Mouse (Mus musculus): ENCODE results near the gene Acvr1. TPM values are rescaled to one million over a fixed set of nuclear protein-coding genes. Genes with fewer than 3 reads are reported as not detected.

Gene Acvr1
- polyA plus RNA-seq, 1 experiment from 2014 or later, result 5.6 TPM

DNA sequence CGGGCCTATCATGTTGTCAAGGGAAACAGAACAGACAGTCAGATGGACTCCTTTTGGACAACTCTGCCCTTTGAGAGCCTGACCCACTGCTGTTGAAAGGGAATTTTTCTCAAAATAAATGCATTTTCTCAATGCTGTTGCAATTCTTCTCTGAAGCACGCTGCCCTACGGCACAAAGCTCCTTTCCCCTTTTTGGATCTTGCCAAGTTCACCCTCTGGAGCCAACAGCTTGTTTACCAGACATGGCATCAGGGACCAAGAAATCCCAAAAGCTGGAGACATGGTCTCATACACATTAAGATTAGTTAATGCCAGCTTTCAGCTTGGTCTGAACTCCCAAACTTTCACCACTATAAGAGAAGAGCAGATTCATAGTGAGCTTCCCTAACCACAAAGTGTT is 130.0 kb downstream of the Acvr1 start:
- Histone ChIP-seq H3K36me3 (ENCODE audit: control insufficient read depth, insufficient read depth, low read length) (0 out of 2 replicates have a peak, but pooled peaks cover 5% of the 10 kb centered on the region), H3K27ac (replicated peaks; ENCODE audit: low read depth, low read length) (no peak overlapping the region), H3K4me3 (replicated peaks; ENCODE audit: low read depth, low read length) (no peak overlapping the region), H3K4me2 (ENCODE audit: low read length) (no peak overlapping the region), H3K9ac (replicated peaks; ENCODE audit: low read length) (no peak overlapping the region), H3K9me3 (ENCODE audit: control insufficient read depth, low read length) (no peaks in the 10 kb centered on the region), H3K4me1 (ENCODE audit: control insufficient read depth, insufficient read depth, low read length) (no peaks in the 10 kb centered on the region), H3K27me3 (ENCODE audit: control insufficient read depth, insufficient read depth, low read length) (no peaks in the 10 kb centered on the region)
- WGBS, result 82% methylated on average over 3 of the region's 3 CpGs
- DNase-seq, result no peak
- ATAC-seq (ENCODE audit: low FRiP score, low TSS enrichment), result no peak

DNA sequence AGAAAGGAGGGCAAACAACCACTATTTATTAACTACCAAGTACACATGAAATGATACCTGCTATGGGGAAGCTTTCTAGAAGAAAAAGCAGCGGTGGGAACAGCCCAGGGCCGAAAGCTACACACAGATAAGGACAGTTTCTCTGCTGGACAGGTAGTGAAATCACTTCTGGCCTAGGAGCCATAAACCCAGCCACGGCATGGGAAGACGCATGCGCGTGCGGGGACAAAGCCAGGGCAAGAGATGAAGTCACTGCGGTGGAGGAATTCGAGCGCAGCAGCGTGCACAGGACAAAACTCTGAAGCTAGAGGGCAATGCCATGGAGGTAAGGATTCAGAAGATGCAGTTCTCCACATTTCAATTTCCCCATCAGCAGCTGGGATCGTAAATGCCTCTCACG is 131.4 kb downstream of the Acvr1 start:
- Histone ChIP-seq H3K27me3 (ENCODE audit: control insufficient read depth, insufficient read depth, low read length) (no peaks in the 10 kb centered on the region), H3K9ac (replicated peaks; ENCODE audit: low read length) (no peak overlapping the region), H3K4me2 (ENCODE audit: low read length) (no peak overlapping the region), H3K4me1 (ENCODE audit: control insufficient read depth, insufficient read depth, low read length) (no peaks in the 10 kb centered on the region), H3K9me3 (ENCODE audit: control insufficient read depth, low read length) (no peaks in the 10 kb centered on the region), H3K4me3 (replicated peaks; ENCODE audit: low read depth, low read length) (no peak overlapping the region), H3K36me3 (ENCODE audit: control insufficient read depth, insufficient read depth, low read length) (0 out of 2 replicates have a peak, but pooled peaks cover 5% of the 10 kb centered on the region), H3K27ac (replicated peaks; ENCODE audit: low read depth, low read length) (no peak overlapping the region)
- 94% methylated on average over 13 of the region's 13 CpGs for WGBS
- ATAC-seq (ENCODE audit: low FRiP score, low TSS enrichment) (no peak), DNase-seq (no peak)

DNA sequence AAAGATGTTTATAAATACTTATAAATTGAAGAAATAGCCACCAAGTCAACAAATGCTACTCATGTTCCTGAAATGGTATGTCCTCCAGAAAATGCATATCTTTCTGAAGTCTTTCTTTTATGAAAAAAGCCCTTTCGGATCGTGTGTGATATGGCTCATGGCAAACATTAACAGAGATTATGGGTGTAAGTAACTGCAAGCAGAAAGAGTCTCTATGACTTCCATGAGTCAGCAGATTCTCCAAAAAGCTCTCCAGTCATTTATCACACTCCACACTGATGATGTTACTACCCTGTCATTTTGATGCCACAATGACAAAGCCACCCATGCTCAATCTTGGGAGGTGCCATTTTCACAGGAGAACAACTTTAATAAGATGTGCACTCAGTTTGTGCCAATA is 132.5 kb downstream of the Acvr1 start:
- Histone ChIP-seq H3K4me2 (ENCODE audit: low read length) (no peak overlapping the region), H3K36me3 (ENCODE audit: control insufficient read depth, insufficient read depth, low read length) (0 out of 2 replicates have a peak, but pooled peaks cover 4% of the 10 kb centered on the region), H3K9me3 (ENCODE audit: control insufficient read depth, low read length) (no peaks in the 10 kb centered on the region), H3K4me3 (replicated peaks; ENCODE audit: low read depth, low read length) (no peak overlapping the region), H3K27ac (replicated peaks; ENCODE audit: low read depth, low read length) (no peak overlapping the region), H3K9ac (replicated peaks; ENCODE audit: low read length) (no peak overlapping the region), H3K27me3 (ENCODE audit: control insufficient read depth, insufficient read depth, low read length) (no peaks in the 10 kb centered on the region), H3K4me1 (ENCODE audit: control insufficient read depth, insufficient read depth, low read length) (no peaks in the 10 kb centered on the region)
- ATAC-seq (ENCODE audit: low FRiP score, low TSS enrichment) (no peak), DNase-seq (no peak)
- 92% methylated on average over 2 of the region's 2 CpGs for WGBS

DNA sequence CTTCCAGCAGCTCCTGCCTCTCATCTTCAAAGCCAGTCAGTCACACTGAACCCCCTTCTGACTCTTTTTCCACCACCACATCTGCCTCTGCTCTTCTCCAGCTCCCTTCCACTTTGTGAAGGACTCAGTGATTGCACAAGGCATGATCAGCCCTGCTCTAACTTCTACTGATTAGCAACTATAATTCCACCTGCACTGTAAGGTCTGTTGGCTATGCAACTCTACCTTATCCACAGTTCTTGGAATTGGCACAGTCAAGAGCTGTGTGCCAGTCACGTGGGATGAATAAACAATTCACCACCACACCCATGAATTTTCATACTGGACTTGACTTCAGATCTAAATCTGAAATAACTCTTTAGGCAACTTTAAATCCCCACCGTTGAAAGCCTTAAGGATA is 133.6 kb downstream of the Acvr1 start:
- WGBS, result 89% methylated on average over 2 of the region's 2 CpGs
- ATAC-seq (ENCODE audit: low FRiP score, low TSS enrichment), result no peak

DNA sequence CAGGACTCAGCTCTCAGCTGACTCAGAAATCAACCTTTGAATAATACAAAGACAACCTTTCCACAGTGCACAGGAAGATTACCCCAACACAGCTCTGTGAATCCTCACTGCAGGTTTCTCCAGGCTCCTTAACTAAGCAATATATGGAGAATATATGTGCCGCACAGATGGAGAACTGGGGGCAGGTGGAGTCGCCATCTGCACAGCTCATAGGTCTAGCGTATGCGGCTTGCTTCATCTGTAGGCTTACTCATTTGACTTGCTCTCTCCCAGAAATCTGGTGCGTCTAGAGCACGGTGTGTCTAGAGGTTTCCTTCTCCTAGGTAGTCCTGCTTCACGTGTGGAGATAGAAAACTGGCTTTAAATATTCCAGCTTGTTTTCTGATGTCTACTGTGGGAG is 134.7 kb downstream of the Acvr1 start:
- no peak overlapping the region for H3K4me3 ChIP-seq (replicated peaks; ENCODE audit: low read depth, low read length)
- H3K4me1 ChIP-seq (ENCODE audit: control insufficient read depth, insufficient read depth, low read length), result no peaks in the 10 kb centered on the region
- H3K9ac ChIP-seq (replicated peaks; ENCODE audit: low read length), result no peak overlapping the region
- H3K27ac ChIP-seq (replicated peaks; ENCODE audit: low read depth, low read length), result no peak overlapping the region
- ATAC-seq (ENCODE audit: low FRiP score, low TSS enrichment) (no peak), DNase-seq (no peak)
- H3K27me3 ChIP-seq (ENCODE audit: control insufficient read depth, insufficient read depth, low read length), result no peaks in the 10 kb centered on the region
- 93% methylated on average over 7 of the region's 7 CpGs for WGBS
- no peaks in the 10 kb centered on the region for H3K36me3 ChIP-seq (ENCODE audit: control insufficient read depth, insufficient read depth, low read length)
- no peak overlapping the region for H3K4me2 ChIP-seq (ENCODE audit: low read length)
- H3K9me3 ChIP-seq (ENCODE audit: control insufficient read depth, low read length), result no peaks in the 10 kb centered on the region

More for the DNA sequence above, 133.6 kb downstream of the Acvr1 start:
- H3K36me3 ChIP-seq (ENCODE audit: control insufficient read depth, insufficient read depth, low read length), result no peaks in the 10 kb centered on the region
- H3K4me3 ChIP-seq (replicated peaks; ENCODE audit: low read depth, low read length), result no peak overlapping the region
- H3K27me3 ChIP-seq (ENCODE audit: control insufficient read depth, insufficient read depth, low read length), result no peaks in the 10 kb centered on the region
- H3K4me2 ChIP-seq (ENCODE audit: low read length), result no peak overlapping the region
- no peak for DNase-seq
- no peak overlapping the region for H3K9ac ChIP-seq (replicated peaks; ENCODE audit: low read length)
- H3K9me3 ChIP-seq (ENCODE audit: control insufficient read depth, low read length), result no peaks in the 10 kb centered on the region
- H3K4me1 ChIP-seq (ENCODE audit: control insufficient read depth, insufficient read depth, low read length), result no peaks in the 10 kb centered on the region
- no peak overlapping the region for H3K27ac ChIP-seq (replicated peaks; ENCODE audit: low read depth, low read length)

DNA sequence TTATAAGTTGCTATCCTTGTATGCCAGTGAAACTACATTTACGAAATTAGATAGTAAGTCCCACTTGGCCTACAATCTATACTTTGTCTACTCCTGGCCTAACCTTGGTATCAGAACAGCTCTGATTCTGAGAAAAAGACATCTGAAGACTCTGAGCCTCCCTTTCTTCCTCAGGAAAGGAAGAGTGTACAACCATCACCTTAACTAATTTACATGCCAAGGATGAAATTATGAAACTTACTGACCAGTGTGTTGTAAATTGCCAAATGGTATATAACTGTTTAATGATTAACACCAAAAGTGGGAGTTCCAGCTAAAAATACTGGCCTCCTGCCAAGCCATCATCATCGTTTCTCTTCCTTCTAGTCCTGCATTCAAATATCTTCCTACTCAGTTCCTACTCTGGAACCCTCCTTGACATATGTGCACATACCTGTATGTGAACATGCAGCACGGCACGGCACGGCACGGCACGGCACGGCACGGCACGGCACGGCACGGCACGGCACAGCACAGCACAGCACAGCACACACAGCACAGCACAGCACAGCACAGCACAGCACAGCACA is 141.4 kb downstream of the Acvr1 start:
- ATAC-seq (ENCODE audit: low FRiP score, low TSS enrichment) (no peak), DNase-seq (no peak)
- WGBS, result 96% methylated on average over 13 of the region's 13 CpGs
- Histone ChIP-seq H3K4me3 (replicated peaks; ENCODE audit: low read depth, low read length) (no peak overlapping the region), H3K36me3 (ENCODE audit: control insufficient read depth, insufficient read depth, low read length) (no peaks in the 10 kb centered on the region), H3K9me3 (ENCODE audit: control insufficient read depth, low read length) (no peaks in the 10 kb centered on the region), H3K27ac (replicated peaks; ENCODE audit: low read depth, low read length) (no peak overlapping the region), H3K4me1 (ENCODE audit: control insufficient read depth, insufficient read depth, low read length) (no peaks in the 10 kb centered on the region), H3K9ac (replicated peaks; ENCODE audit: low read length) (no peak overlapping the region), H3K4me2 (ENCODE audit: low read length) (no peak overlapping the region), H3K27me3 (ENCODE audit: control insufficient read depth, insufficient read depth, low read length) (no peaks in the 10 kb centered on the region)

DNA sequence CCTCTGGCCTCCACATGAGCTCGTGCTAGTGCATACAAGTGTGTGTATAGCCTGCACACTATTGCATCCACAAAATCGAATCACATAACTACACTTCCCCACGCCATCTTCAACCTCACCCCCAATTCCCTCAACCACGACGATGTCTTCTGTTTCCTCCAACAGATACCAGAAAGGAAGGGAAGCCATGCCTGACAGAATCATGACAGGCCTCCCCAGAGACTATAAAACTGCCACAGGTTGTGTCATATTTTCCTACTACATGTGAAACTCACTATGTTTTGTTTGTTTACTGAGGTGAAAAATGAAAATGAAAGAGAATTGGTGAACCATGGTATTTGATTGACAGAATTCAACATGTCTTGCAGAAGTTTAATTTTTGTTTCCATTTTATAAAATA is 143.6 kb downstream of the Acvr1 start:
- Histone ChIP-seq H3K27me3 (ENCODE audit: control insufficient read depth, insufficient read depth, low read length) (no peaks in the 10 kb centered on the region), H3K9me3 (ENCODE audit: control insufficient read depth, low read length) (no peaks in the 10 kb centered on the region), H3K4me1 (ENCODE audit: control insufficient read depth, insufficient read depth, low read length) (no peaks in the 10 kb centered on the region), H3K36me3 (ENCODE audit: control insufficient read depth, insufficient read depth, low read length) (no peaks in the 10 kb centered on the region), H3K27ac (replicated peaks; ENCODE audit: low read depth, low read length) (no peak overlapping the region), H3K4me2 (ENCODE audit: low read length) (no peak overlapping the region), H3K9ac (replicated peaks; ENCODE audit: low read length) (no peak overlapping the region), H3K4me3 (replicated peaks; ENCODE audit: low read depth, low read length) (no peak overlapping the region)
- ATAC-seq (ENCODE audit: low FRiP score, low TSS enrichment) (no peak), DNase-seq (no peak)
- 82% methylated on average over 5 of the region's 5 CpGs for WGBS

DNA sequence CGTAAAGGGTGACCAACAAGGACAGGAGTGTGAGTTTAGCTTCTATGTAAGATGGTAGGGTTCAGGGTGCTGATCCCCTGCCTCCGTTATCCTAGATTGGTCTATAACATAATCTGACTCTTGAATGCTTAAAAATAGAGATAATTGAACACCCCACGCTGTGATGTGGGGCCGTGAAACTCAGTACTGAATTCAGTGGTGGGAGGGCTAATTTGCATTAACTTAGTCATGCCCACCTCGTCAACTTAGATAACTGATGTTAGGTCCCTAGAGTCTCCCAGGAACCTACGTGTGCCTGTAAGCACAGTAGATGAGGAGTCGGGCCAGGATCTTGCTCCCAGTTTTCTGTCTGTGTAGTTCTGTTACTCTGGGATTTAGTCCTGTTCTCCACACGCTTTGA is 147.4 kb downstream of the Acvr1 start:
- no peak overlapping the region for H3K4me3 ChIP-seq (replicated peaks; ENCODE audit: low read depth, low read length)
- H3K9me3 ChIP-seq (ENCODE audit: control insufficient read depth, low read length), result no peaks in the 10 kb centered on the region
- H3K27me3 ChIP-seq (ENCODE audit: control insufficient read depth, insufficient read depth, low read length), result no peaks in the 10 kb centered on the region
- no peak overlapping the region for H3K27ac ChIP-seq (replicated peaks; ENCODE audit: low read depth, low read length)
- H3K4me1 ChIP-seq (ENCODE audit: control insufficient read depth, insufficient read depth, low read length), result no peaks in the 10 kb centered on the region
- no peak for ATAC-seq (ENCODE audit: low FRiP score, low TSS enrichment)
- H3K9ac ChIP-seq (replicated peaks; ENCODE audit: low read length), result no peak overlapping the region
- 69% methylated on average over 8 of the region's 8 CpGs for WGBS
- H3K4me2 ChIP-seq (ENCODE audit: low read length), result no peak overlapping the region
- no peak for DNase-seq
- no peaks in the 10 kb centered on the region for H3K36me3 ChIP-seq (ENCODE audit: control insufficient read depth, insufficient read depth, low read length)

DNA sequence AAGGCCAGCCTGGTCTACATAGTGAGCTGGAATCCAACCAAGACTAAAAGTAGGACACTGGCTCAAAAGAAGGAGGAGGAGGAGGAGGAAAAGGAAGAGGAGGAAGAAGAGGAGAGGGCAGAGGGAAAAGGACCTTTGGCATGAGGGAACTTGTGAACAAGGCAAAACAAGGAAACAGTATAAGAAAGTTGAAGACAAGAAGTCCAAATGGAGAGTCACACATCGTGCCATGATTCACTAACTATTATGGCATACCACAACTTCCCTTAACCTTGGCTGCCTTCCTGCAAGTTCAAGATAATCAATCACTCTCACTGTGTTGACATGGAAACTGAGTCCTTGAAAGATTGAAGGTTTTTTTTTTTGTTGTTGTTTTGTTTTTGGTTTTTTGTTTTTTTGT is 148.8 kb downstream of the Acvr1 start:
- H3K9ac ChIP-seq (replicated peaks; ENCODE audit: low read length), result no peak overlapping the region
- no peaks in the 10 kb centered on the region for H3K36me3 ChIP-seq (ENCODE audit: control insufficient read depth, insufficient read depth, low read length)
- H3K27me3 ChIP-seq (ENCODE audit: control insufficient read depth, insufficient read depth, low read length), result no peaks in the 10 kb centered on the region
- no peaks in the 10 kb centered on the region for H3K9me3 ChIP-seq (ENCODE audit: control insufficient read depth, low read length)
- no peak for DNase-seq
- 98% methylated on average over 1 of the region's 1 CpGs for WGBS
- H3K27ac ChIP-seq (replicated peaks; ENCODE audit: low read depth, low read length), result no peak overlapping the region
- no peak overlapping the region for H3K4me2 ChIP-seq (ENCODE audit: low read length)
- H3K4me3 ChIP-seq (replicated peaks; ENCODE audit: low read depth, low read length), result no peak overlapping the region
- no peaks in the 10 kb centered on the region for H3K4me1 ChIP-seq (ENCODE audit: control insufficient read depth, insufficient read depth, low read length)
- ATAC-seq (ENCODE audit: low FRiP score, low TSS enrichment), result no peak
